Mouse (Mus musculus): ENCODE data around the gene Fgfr2.

DNA sequence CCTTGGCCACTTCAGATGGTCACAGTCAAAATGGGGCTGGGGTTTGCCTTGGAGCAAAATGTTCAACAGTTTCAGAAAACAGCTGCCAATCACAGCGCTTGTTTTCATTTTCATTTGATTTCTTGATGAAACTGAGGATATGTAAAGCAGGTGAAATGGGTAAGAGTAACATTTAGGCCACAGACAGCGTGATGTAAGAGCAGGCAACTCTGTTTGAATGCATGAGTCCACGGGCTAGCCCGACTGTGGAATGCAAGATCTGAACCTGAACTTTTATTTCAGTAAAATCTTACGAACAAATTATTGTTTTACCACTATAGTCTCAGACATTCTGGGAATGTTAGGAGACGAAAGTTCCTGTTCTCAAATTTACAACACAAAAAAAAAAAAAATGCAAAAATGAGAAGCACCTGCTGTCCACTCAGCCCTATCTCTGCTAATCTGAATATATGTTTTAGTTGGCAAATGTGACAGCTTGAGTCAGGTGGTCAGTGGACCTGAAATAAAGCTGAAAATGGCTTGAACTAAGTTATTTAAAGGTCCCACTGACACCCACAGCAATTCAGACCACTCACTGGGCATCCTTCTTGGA lies 362.5 kb downstream of the Fgfr2 start:
- no peak for TF ChIP-seq POLR2A (IDR thresholded peaks at IDR 0.05; ENCODE audit: control insufficient read depth, low read depth, low read length)
- TF ChIP-seq CTCF (IDR thresholded peaks at IDR 0.05; ENCODE audit: control insufficient read depth, insufficient read depth, insufficient replicate concordance, low read depth, low read length): no peak
